Mouse (Mus musculus) intestine, embryonic 14.5 days (tissue): ENCODE data around the gene Kcnip1. TPM values are rescaled to one million over a fixed set of nuclear protein-coding genes. Genes with fewer than 3 reads are reported as not detected.
A peak's percentile ranks its signal among the peaks of the same experiment; 100 is the strongest.

ENCODE experiments used
- ATAC-seq: fragments of 200-750 bp; cut with Nextera tagmentation; replicated peaks from 2 replicates; pipeline ENCODE4 v1.8.0; 2017; ENCODE audit warnings: low read depth, moderate number of reproducible peaks, moderate TSS enrichment, moderate library complexity; ENCODE audit not compliant: low FRiP score, low TSS enrichment
- DNase-seq: peaks from one replicate; pipeline ENCODE4 v3.0.0-alpha.2; 2018; ENCODE audit warnings: low spot score
- H3K27ac ChIP-seq: fragments of 300-500 bp; sonication (generic); 2 replicates; pipeline ENCODE4 v1.5.1; 2014; ENCODE audit warnings: low read depth, mild to moderate bottlenecking, control low read depth
- H3K27me3 ChIP-seq: fragments of 300-500 bp; sonication (generic); replicated peaks from 2 replicates; pipeline ENCODE4 v1.6.1; 2014; ENCODE audit warnings: low read length, control low read depth; ENCODE audit not compliant: control insufficient read depth, insufficient read depth
- H3K36me3 ChIP-seq: fragments of 300-500 bp; sonication (generic); 2 replicates; pipeline ENCODE4 v1.6.1; 2014; ENCODE audit warnings: low read length, control low read depth; ENCODE audit not compliant: control insufficient read depth, insufficient read depth
- H3K4me1 ChIP-seq: fragments of 300-500 bp; sonication (generic); replicated peaks from 2 replicates; pipeline ENCODE4 v1.6.1; 2014; ENCODE audit warnings: low read length, control low read depth, mixed read lengths; ENCODE audit not compliant: control insufficient read depth, insufficient read depth
- H3K4me2 ChIP-seq: fragments of 300-500 bp; sonication (generic); 2 replicates; pipeline ENCODE4 v1.6.1; 2014; ENCODE audit warnings: low read length
- H3K4me3 ChIP-seq: fragments of 300-500 bp; sonication (generic); 2 replicates; pipeline ENCODE4 v1.5.1; 2014; ENCODE audit warnings: low read depth, low read length, control low read depth, mixed read lengths
- H3K9ac ChIP-seq: fragments of 300-500 bp; sonication (generic); 2 replicates; pipeline ENCODE4 v1.6.1; 2014; ENCODE audit warnings: mild to moderate bottlenecking, low read length
- H3K9me3 ChIP-seq: fragments of 300-500 bp; sonication (generic); 2 replicates; pipeline ENCODE4 v1.6.1; 2016; ENCODE audit warnings: low read length, control low read depth; ENCODE audit not compliant: control insufficient read depth
- WGBS: fragments of 180-500 bp; shearing (Covaris S2); extraction: QIAGEN DNeasy Blood & Tissue Kit; methylation state at CpG from one replicate; pipeline ENCODE4 v1.1.7; 2014; 5-methylcytosine and 5-hydroxymethylcytosine counted together
- polyA plus RNA-seq: library from polyadenylated mRNA; unstranded; fragments of >200 nt; fragmentation: Nextera tagmentation; extraction: Ambion mirVana; gene quantifications from 2 replicates; pipeline ENCODE4 v1.2.1, GENCODE M21; 2014

Kcnip1 gene
- polyA plus RNA-seq, 1 experiment from 2014 or later = 13.1 TPM

DNA sequence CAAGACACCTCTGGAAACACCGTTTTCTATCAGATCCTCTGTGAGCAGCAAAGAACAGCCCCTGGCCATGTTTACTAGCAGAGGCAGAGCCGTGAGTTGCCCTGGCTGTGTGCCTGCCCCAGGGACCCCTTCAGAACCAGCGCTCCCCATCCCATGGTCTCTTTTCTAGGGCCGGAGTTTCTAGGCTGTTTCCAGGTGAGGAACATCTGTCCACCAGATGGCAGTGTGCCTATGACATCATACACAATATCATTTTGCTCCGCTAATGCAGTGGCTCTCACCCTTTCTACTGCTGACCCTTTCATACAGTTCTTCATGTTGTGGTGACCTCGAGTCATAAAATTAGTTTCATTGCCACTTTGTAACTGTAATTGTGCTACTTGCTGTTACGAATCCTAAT is 64.3 kb downstream of the Kcnip1 start:
- Histone ChIP-seq H3K27me3 (no peaks in the 10 kb centered on the region), H3K36me3 (no peaks in the 10 kb centered on the region), H3K9me3 (no peaks in the 10 kb centered on the region), H3K4me2 (no peak overlapping the region), H3K4me3 (no peak overlapping the region), H3K4me1 (peaks cover 19% of the 10 kb centered on the region), H3K9ac (no peak overlapping the region), H3K27ac (no peak overlapping the region)
- ATAC-seq (no peak), DNase-seq (peak; percentile 69)
- 26% methylated on average over 7 of the region's 7 CpGs for WGBS

DNA sequence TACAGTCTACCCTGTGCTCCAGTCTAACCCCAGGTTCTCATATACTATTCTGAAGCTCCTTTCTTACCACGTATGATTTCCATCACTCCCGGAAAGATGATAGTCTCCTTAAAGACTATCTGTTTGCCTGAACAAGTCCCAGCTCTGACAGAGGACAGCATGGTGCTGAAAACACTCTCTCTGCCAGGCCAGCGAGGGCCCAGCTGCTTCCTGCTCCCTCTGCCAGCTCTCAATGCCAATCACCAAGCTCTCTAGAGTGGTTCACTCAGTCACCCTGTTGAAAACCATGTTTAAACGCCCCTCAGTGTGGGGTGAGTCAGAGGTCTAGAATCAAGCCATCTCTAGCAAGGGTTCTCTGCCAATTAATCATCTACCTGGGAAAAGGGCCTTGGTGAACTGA is 65.1 kb downstream of the Kcnip1 start:
- no peak overlapping the region for H3K27ac ChIP-seq
- no peaks in the 10 kb centered on the region for H3K9me3 ChIP-seq
- H3K36me3 ChIP-seq = no peaks in the 10 kb centered on the region
- H3K9ac ChIP-seq = no peak overlapping the region
- ATAC-seq (no peak), DNase-seq (no peak)
- 71% methylated on average over 4 of the region's 4 CpGs for WGBS
- H3K27me3 ChIP-seq = no peaks in the 10 kb centered on the region
- H3K4me1 ChIP-seq = peaks cover 16% of the 10 kb centered on the region
- H3K4me3 ChIP-seq = no peak overlapping the region
- no peak overlapping the region for H3K4me2 ChIP-seq

DNA sequence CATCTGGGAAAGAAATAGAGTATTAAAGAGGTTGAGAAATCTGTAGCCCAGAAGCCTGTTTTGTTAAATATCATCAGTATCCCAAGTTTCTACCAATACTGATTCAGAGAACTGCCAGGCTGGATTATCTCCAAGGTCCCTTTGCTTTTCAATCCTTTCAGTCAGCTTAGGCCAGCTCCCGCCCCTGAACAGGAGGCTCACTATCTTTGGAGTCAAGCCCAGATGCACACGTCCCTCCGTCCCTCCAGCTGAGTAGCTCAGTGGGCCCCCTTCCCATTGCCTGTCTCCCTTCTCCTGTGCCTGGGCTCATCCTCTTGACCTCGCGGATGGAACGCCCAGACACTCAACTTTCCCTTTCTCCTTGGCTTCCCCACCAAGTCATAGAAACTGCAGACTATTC is 65.6 kb downstream of the Kcnip1 start:
- H3K9ac ChIP-seq = no peak overlapping the region
- peaks cover 11% of the 10 kb centered on the region for H3K4me1 ChIP-seq
- no peaks in the 10 kb centered on the region for H3K36me3 ChIP-seq
- 57% methylated on average over 6 of the region's 6 CpGs for WGBS
- ATAC-seq (no peak), DNase-seq (no peak)
- H3K4me3 ChIP-seq = no peak overlapping the region
- H3K27ac ChIP-seq = no peak overlapping the region
- no peaks in the 10 kb centered on the region for H3K9me3 ChIP-seq
- H3K4me2 ChIP-seq = no peak overlapping the region
- H3K27me3 ChIP-seq = no peaks in the 10 kb centered on the region

DNA sequence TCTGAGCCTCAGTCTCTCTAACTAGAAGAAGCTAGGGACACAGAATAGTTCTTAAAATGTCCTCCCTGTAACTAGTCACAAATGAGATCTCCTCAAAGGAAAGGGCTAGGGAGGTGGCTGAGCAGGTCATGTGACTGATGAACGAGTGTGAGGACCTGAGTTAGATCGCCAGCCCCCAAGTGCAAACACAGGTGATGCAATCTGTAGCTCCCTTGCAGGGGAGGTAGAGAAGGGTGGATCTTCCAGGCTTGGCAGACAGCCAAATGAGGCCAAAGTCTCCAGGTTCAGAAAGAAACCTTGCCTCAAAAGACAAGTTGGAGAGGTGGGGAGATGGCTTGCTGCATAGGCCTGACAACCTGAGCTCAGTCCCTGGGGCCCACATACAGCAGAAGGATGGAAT is 66.4 kb downstream of the Kcnip1 start:
- Histone ChIP-seq H3K4me1 (peaks cover 5% of the 10 kb centered on the region), H3K4me2 (no peak overlapping the region), H3K4me3 (no peak overlapping the region), H3K36me3 (no peaks in the 10 kb centered on the region), H3K9me3 (no peaks in the 10 kb centered on the region), H3K9ac (no peak overlapping the region), H3K27ac (no peak overlapping the region), H3K27me3 (no peaks in the 10 kb centered on the region)
- 39% methylated on average over 2 of the region's 2 CpGs for WGBS
- ATAC-seq (peak; percentile 77), DNase-seq (peak; percentile 62)

DNA sequence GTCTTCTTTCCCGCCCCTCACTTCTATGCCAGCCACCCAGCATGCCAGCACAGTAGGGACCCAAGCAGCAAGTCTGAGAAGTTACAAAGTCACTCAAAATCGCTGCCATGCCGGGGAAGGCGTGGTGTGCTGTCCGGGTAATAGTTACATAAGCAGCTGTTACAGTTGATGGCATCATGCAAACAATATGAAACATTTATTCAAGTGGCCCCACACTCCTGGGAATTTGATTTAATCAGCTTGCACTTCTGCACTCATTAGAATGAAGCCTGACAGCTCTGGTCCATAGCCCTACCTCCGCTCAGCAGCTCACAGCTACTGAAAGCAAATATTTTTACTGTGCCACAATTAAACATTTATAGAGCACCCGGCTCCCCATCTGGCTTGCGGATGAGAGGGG is 67.2 kb downstream of the Kcnip1 start:
- no peak overlapping the region for H3K4me3 ChIP-seq
- H3K9ac ChIP-seq = no peak overlapping the region
- no peaks in the 10 kb centered on the region for H3K9me3 ChIP-seq
- no peak overlapping the region for H3K4me2 ChIP-seq
- WGBS = 73% methylated on average over 8 of the region's 8 CpGs
- H3K36me3 ChIP-seq = no peaks in the 10 kb centered on the region
- H3K27ac ChIP-seq = no peak overlapping the region
- no peaks in the 10 kb centered on the region for H3K27me3 ChIP-seq
- no peak for DNase-seq
- ATAC-seq = no peak
- peaks cover 4% of the 10 kb centered on the region for H3K4me1 ChIP-seq

DNA sequence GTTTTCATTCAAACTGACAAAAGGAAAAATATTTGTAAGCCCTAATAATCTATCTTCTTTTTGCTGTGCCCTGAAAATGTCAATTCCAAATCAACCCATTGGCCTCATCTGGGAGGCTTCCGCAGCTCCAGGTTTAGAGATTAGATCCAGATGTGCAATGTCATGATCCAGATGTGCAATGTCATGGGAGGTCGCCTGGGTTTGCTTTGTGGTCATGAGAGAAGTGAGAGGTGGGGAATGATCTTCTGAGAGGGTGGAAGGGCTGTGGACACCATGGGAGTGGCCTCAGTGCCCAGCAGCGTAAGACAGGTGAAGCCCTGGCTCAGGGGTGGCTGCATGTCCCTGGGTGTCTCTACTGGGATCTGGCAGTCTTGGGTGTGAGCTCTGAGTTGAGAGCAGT is 69.9 kb downstream of the Kcnip1 start:
- Histone ChIP-seq H3K27me3 (no peaks in the 10 kb centered on the region), H3K9ac (no peak overlapping the region), H3K27ac (no peak overlapping the region), H3K4me2 (no peak overlapping the region), H3K4me1 (peaks cover 4% of the 10 kb centered on the region; the same call in 1 of the 2 replicates), H3K9me3 (no peaks in the 10 kb centered on the region), H3K36me3 (no peaks in the 10 kb centered on the region), H3K4me3 (no peak overlapping the region)
- DNase-seq (no peak), ATAC-seq (no peak)
- 58% methylated on average over 3 of the region's 3 CpGs for WGBS

DNA sequence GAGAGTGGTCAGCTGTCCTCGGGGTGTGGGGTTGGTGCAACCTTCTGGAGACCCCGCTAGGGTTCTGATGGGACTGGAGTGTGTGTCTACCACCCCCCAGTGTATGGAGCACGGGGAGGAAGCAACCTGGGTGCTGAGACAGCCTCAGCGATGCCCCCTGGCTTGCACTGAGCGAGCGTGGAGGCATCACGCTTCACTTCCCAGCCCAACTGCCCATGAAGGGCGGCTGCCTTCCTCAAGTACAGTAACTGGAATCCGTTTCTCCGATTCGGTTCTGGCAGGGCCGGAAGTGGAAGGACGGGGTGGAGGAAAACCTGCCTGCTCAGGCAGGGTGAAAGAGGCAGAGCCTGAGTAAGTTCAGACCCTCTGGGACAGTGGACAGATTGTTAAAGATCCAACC is 71.5 kb downstream of the Kcnip1 start:
- Histone ChIP-seq H3K27me3 (no peaks in the 10 kb centered on the region), H3K27ac (no peak overlapping the region), H3K4me2 (no peak overlapping the region), H3K9me3 (no peaks in the 10 kb centered on the region), H3K4me3 (no peak overlapping the region), H3K4me1 (no peaks in the 10 kb centered on the region), H3K36me3 (no peaks in the 10 kb centered on the region), H3K9ac (no peak overlapping the region)
- DNase-seq = no peak
- no peak for ATAC-seq
- 76% methylated on average over 13 of the region's 13 CpGs for WGBS

DNA sequence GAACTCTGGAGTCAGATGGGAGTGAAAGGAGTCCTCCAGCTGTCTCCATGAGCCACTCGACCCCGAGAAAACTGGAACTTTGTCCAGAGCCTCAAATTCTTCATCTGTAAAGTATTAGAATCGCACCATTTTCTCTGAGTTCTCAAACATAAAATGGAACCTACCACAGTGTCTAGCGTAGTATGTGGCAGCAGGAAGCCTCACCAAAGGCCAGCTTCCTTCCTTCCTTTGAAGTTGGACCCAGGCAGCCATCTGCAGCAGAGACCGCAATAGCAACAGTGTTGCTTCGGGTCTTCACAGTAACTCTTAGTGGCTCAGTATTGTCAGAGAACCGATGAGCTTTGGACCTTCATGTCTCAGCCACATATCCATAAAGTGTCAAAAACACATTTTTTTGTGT is 73.1 kb downstream of the Kcnip1 start:
- no peak overlapping the region for H3K4me3 ChIP-seq
- no peak overlapping the region for H3K4me2 ChIP-seq
- H3K27ac ChIP-seq = no peak overlapping the region
- ATAC-seq (no peak), DNase-seq (no peak)
- no peaks in the 10 kb centered on the region for H3K27me3 ChIP-seq
- H3K9ac ChIP-seq = no peak overlapping the region
- H3K9me3 ChIP-seq = no peaks in the 10 kb centered on the region
- no peaks in the 10 kb centered on the region for H3K36me3 ChIP-seq
- WGBS = 80% methylated on average over 7 of the region's 7 CpGs
- H3K4me1 ChIP-seq = no peaks in the 10 kb centered on the region

DNA sequence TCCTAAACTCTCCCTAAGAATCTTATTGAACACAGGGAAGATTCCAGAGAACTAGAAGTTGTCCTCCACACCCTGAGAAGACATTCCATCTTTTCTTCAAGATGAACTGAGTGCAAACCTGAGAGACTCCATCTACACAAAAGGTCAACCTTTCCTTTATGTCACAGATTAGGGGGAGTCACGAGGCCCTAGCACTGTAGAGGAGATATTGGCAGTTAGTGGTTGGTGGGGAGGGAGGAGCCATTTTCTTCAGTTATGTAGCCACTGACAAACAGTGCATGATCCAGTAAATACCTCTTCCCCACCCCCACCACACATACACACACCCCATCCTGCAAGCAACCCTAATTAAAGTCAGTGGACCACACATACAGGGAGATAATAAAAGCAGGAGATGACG is 74.5 kb downstream of the Kcnip1 start:
- no peak overlapping the region for H3K27ac ChIP-seq
- no peaks in the 10 kb centered on the region for H3K27me3 ChIP-seq
- no peak overlapping the region for H3K9ac ChIP-seq
- H3K9me3 ChIP-seq = no peaks in the 10 kb centered on the region
- no peaks in the 10 kb centered on the region for H3K4me1 ChIP-seq
- no peak overlapping the region for H3K4me3 ChIP-seq
- H3K36me3 ChIP-seq = no peaks in the 10 kb centered on the region
- H3K4me2 ChIP-seq = no peak overlapping the region
- no peak for ATAC-seq
- no peak for DNase-seq
- 45% methylated on average over 2 of the region's 2 CpGs for WGBS
